Mouse (Mus musculus) embryonic facial prominence, embryonic 13.5 days (tissue): ENCODE measurements at regions not wholly inside any gene's neighbourhood (a gene's known extent, or its start where the extent isn't known, plus 50 kb on each side); places are given as distances from the start of the nearest gene placed in this dataset.

Experiments used
- ATAC-seq: fragments of 200-750 bp; cut with Nextera tagmentation; 2 replicates; pipeline ENCODE4 v1.8.0; 2017; ENCODE audit warnings: low read depth; ENCODE audit not compliant: insufficient number of reproducible peaks, insufficient read depth, low FRiP score, low TSS enrichment
- H3K27ac ChIP-seq: fragments of 300-500 bp; sonication (generic); 2 replicates; pipeline ENCODE4 v1.5.1; 2015; ENCODE audit warnings: moderate library complexity, mild to moderate bottlenecking, inconsistent platforms
- H3K27me3 ChIP-seq: fragments of 300-500 bp; sonication (generic); 2 replicates; pipeline ENCODE4 v1.6.1; 2015; ENCODE audit warnings: mild to moderate bottlenecking, inconsistent platforms
- H3K36me3 ChIP-seq: fragments of 300-500 bp; sonication (generic); 2 replicates; pipeline ENCODE4 v1.6.1; 2015; ENCODE audit warnings: mild to moderate bottlenecking, inconsistent platforms
- H3K4me1 ChIP-seq: fragments of 300-500 bp; sonication (generic); 2 replicates; pipeline ENCODE4 v1.6.1; 2015; ENCODE audit warnings: inconsistent platforms
- H3K4me2 ChIP-seq: fragments of 300-500 bp; sonication (generic); 2 replicates; pipeline ENCODE4 v1.6.1; 2015; ENCODE audit warnings: moderate library complexity, mild to moderate bottlenecking, inconsistent platforms
- H3K4me3 ChIP-seq: fragments of 300-500 bp; sonication (generic); 2 replicates; pipeline ENCODE4 v1.5.1; 2015; ENCODE audit warnings: mild to moderate bottlenecking, inconsistent platforms
- H3K9ac ChIP-seq: fragments of 300-500 bp; sonication (generic); 2 replicates; pipeline ENCODE4 v1.6.1; 2015; ENCODE audit warnings: mild to moderate bottlenecking, inconsistent platforms
- H3K9me3 ChIP-seq: fragments of 300-500 bp; sonication (generic); 2 replicates; pipeline ENCODE4 v1.6.1; 2016; ENCODE audit warnings: inconsistent platforms
- WGBS: fragments of 180-500 bp; shearing (Covaris S2); methylation state at CpG from one replicate; pipeline ENCODE4 v1.1.7; 2015; ENCODE audit warnings: mixed read lengths; 5-methylcytosine and 5-hydroxymethylcytosine counted together

DNA sequence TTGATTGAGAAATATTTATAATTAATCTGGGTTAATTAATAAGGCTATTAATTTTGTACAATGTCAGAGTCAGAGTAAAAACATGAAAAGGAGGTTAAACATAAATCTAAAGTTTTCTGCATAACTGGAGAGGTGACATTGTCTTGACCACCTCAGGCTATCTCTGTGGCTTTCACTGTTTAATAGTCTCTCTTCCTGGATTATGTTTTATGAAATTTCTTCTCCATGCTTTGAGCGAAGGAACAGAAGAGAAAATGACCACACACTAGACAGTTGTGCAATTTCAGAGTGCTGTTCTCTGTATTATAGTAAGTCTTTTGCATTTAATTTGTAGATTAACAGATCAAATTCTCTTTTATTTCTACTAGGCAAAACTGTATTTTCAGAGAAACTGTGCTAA lies 239.3 kb upstream of the C030005K15Rik start:
- H3K4me2 ChIP-seq, result no peak overlapping the region
- H3K9ac ChIP-seq, result no peak overlapping the region
- H3K36me3 ChIP-seq, result no peaks in the 10 kb centered on the region
- H3K9me3 ChIP-seq, result no peaks in the 10 kb centered on the region
- no peaks in the 10 kb centered on the region for H3K4me1 ChIP-seq
- no peak for ATAC-seq
- H3K4me3 ChIP-seq, result no peak overlapping the region
- H3K27ac ChIP-seq, result no peak overlapping the region
- H3K27me3 ChIP-seq, result no peaks in the 10 kb centered on the region
- WGBS, result 81% methylated on average over 1 of the region's 1 CpGs

GRCm38 (mm10) chr10:97966931-97967330 lies 240.4 kb upstream of the C030005K15Rik start:
- ATAC-seq, result no peak
- Histone ChIP-seq H3K4me2 (no peak overlapping the region), H3K27ac (no peak overlapping the region), H3K4me1 (no peaks in the 10 kb centered on the region), H3K9me3 (no peaks in the 10 kb centered on the region), H3K36me3 (no peaks in the 10 kb centered on the region), H3K27me3 (no peaks in the 10 kb centered on the region), H3K4me3 (no peak overlapping the region), H3K9ac (no peak overlapping the region)
- WGBS, result 48% methylated on average over 2 of the region's 2 CpGs

DNA sequence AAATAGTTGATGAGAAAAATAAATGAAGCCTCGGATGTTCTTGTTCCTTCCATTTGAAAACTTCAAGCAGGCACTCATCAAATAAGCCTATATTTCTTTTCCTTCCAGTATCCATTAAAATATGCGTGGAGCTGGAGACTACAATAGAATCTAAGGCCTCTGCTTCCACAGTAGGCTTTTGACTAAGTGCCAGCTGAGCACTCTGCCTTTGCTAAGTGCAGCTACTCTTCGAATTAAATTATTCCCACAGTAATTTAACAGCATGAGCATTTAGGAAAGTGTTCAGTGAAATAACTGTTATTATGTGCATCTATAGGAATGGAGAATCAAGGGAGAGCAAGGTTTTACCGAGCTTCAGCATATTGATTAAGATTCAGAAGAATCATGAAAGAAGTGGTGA lies 280.5 kb upstream of the C030005K15Rik start:
- Histone ChIP-seq H3K4me1 (no peaks in the 10 kb centered on the region), H3K27me3 (no peaks in the 10 kb centered on the region), H3K27ac (no peak overlapping the region), H3K4me2 (no peak overlapping the region), H3K9ac (no peak overlapping the region), H3K9me3 (no peaks in the 10 kb centered on the region), H3K4me3 (no peak overlapping the region), H3K36me3 (no peaks in the 10 kb centered on the region)
- 64% methylated on average over 4 of the region's 4 CpGs for WGBS
- no peak for ATAC-seq

DNA sequence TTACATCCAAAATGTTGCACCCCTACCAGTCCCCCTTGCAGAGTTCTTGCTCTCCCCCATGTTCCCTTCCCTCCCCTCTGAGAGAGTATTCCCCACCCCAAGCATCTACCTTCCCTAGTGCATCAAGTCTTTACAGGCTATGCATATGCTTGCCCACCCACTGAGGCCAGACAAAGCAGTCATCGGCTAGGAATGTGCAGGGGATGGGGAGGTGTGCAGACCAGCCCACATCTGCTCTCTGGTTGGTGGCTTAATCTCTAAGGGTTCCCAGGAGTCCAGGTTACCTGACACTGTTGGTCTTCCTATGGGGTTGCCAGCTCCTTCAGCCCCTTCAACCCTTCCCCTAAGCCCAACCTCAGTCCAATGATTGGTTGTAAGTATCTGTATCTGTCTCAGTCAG lies 281.8 kb upstream of the C030005K15Rik start:
- no peak for ATAC-seq
- Histone ChIP-seq H3K4me3 (no peak overlapping the region), H3K4me1 (no peaks in the 10 kb centered on the region), H3K27me3 (no peaks in the 10 kb centered on the region), H3K27ac (no peak overlapping the region), H3K4me2 (no peak overlapping the region), H3K9ac (no peak overlapping the region), H3K9me3 (no peaks in the 10 kb centered on the region), H3K36me3 (no peaks in the 10 kb centered on the region)
- 22% methylated on average over 1 of the region's 1 CpGs for WGBS

DNA sequence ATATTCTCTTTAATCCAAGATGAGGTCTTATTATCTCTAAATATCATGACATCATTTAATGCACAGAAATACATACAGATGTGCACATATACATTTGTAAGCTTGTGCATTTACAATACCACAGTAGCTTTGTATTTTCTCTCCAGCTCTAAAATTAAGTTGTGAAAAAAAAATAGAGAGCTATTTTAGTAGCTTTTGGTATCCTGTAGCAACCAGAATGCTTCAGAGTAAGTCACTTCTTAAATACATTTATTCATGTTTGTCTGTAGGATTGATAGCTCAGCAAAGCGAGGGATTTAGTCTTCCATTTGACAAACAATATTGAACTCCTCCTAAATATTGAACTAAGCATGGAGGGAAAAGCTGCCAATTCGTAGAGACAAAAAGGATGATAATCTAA lies 286.4 kb upstream of the C030005K15Rik start:
- Histone ChIP-seq H3K27me3 (no peaks in the 10 kb centered on the region), H3K9ac (no peak overlapping the region), H3K9me3 (no peaks in the 10 kb centered on the region), H3K4me2 (no peak overlapping the region), H3K4me3 (no peak overlapping the region), H3K4me1 (no peaks in the 10 kb centered on the region), H3K36me3 (no peaks in the 10 kb centered on the region), H3K27ac (no peak overlapping the region)
- WGBS, result 81% methylated on average over 2 of the region's 2 CpGs
- no peak for ATAC-seq

GRCm38 (mm10) chr10:98014985-98015902 lies 288.7 kb upstream of the C030005K15Rik start:
- no peaks in the 10 kb centered on the region for H3K36me3 ChIP-seq
- WGBS, result 87% methylated on average over 10 of the region's 10 CpGs
- H3K4me3 ChIP-seq, result no peak overlapping the region
- no peak overlapping the region for H3K9ac ChIP-seq
- H3K4me1 ChIP-seq, result no peaks in the 10 kb centered on the region
- H3K27ac ChIP-seq, result no peak overlapping the region
- no peaks in the 10 kb centered on the region for H3K9me3 ChIP-seq
- no peaks in the 10 kb centered on the region for H3K27me3 ChIP-seq
- H3K4me2 ChIP-seq, result no peak overlapping the region
- no peak for ATAC-seq

DNA sequence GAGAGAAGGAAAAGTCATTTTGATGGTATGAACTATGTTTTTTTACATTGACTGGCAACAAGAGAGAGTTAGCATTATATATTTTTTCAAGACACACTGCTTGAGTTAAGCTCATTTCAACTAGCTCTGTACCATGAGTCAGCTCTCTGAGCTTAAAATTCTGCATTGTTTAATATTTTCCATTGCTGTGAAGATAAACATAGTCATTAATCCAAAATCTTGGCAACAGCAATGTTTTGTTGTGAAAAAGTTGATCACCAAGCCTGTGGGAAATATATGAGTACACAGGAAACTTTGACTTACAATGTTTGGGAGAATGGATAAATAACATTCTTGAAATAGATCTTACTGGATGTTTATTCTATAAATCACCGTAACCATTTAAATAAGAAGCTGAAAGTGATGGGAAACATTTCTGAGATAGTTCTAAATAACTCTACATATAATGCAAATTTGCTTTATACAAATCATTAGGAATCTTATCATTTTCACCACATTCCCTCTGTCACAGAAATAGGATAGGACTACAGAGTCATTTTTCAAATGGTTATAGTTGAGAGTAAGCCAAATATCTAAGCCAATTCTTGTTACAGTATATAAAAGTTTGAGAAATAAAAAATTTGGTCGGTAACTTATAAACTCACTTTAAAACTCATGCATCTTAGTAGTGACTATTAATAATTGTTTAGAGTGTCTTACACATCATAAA lies 290.2 kb upstream of the C030005K15Rik start:
- H3K36me3 ChIP-seq, result no peaks in the 10 kb centered on the region
- H3K27ac ChIP-seq, result no peak overlapping the region
- H3K9ac ChIP-seq, result no peak overlapping the region
- no peaks in the 10 kb centered on the region for H3K27me3 ChIP-seq
- H3K4me1 ChIP-seq, result no peaks in the 10 kb centered on the region
- no peak for ATAC-seq
- no peak overlapping the region for H3K4me2 ChIP-seq
- H3K9me3 ChIP-seq, result no peaks in the 10 kb centered on the region
- 89% methylated on average over 2 of the region's 2 CpGs for WGBS
- no peak overlapping the region for H3K4me3 ChIP-seq

DNA sequence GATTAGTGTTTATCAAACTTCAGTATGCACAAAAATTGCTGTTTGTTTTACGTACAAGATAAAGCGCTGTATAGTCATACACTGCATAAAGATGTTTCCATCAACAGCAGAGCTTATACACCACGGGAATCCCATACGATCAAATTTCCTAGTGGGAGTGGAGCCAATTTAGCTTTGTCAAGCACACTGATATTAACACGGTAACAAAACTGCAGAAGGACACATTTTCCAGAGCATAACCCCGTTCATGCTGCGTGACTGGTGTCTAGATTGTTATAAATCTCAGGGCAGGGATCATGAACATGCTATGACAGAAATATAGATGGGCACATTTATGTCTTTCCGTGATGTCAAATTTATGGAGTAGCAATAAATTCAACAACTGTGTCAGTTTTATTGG lies 302.6 kb upstream of the C030005K15Rik start:
- Histone ChIP-seq H3K27ac (no peak overlapping the region), H3K9ac (no peak overlapping the region), H3K27me3 (no peaks in the 10 kb centered on the region), H3K4me2 (no peak overlapping the region), H3K4me1 (no peaks in the 10 kb centered on the region), H3K9me3 (no peaks in the 10 kb centered on the region), H3K4me3 (no peak overlapping the region), H3K36me3 (no peaks in the 10 kb centered on the region)
- 59% methylated on average over 8 of the region's 8 CpGs for WGBS
- ATAC-seq, result no peak

GRCm38 (mm10) chr10:98029621-98030020 lies 303.1 kb upstream of the C030005K15Rik start:
- no peak for ATAC-seq

GRCm38 (mm10) chr10:98032661-98033060 lies 306.1 kb upstream of the C030005K15Rik start:
- no peak overlapping the region for H3K4me2 ChIP-seq
- ATAC-seq, result no peak
- no peaks in the 10 kb centered on the region for H3K4me1 ChIP-seq

More at GRCm38 (mm10) chr10:98029621-98030020, 303.1 kb upstream of the C030005K15Rik start:
- Histone ChIP-seq H3K4me1 (no peaks in the 10 kb centered on the region), H3K9me3 (no peaks in the 10 kb centered on the region), H3K27me3 (no peaks in the 10 kb centered on the region), H3K9ac (no peak overlapping the region), H3K36me3 (no peaks in the 10 kb centered on the region), H3K4me2 (no peak overlapping the region), H3K4me3 (no peak overlapping the region), H3K27ac (no peak overlapping the region)
- 58% methylated on average over 3 of the region's 3 CpGs for WGBS

DNA sequence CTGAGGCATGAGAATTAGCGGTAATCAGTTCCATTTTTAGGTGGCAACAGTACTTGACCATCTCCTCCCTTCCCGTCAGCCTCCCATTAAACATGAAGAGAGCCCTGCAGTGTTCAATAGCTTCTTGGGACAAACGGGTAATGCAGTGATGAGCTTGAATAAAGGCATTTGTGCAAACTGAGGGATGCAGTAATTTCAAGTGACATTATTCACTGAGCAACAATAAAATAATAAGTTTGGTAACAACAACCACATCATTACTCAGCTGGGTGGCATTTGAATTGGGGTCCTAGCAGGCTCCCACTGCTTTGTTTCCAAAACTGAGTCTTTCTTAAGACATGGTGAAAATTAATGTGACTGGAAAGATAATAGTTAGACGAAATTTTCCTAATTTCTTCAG lies 315.2 kb upstream of the C030005K15Rik start:
- WGBS, result 64% methylated on average over 4 of the region's 4 CpGs
- H3K4me1 ChIP-seq, result no peaks in the 10 kb centered on the region
- no peak overlapping the region for H3K4me3 ChIP-seq
- ATAC-seq, result no peak
- no peak overlapping the region for H3K4me2 ChIP-seq
- H3K9ac ChIP-seq, result no peak overlapping the region
- no peaks in the 10 kb centered on the region for H3K36me3 ChIP-seq
- no peaks in the 10 kb centered on the region for H3K27me3 ChIP-seq
- H3K9me3 ChIP-seq, result no peaks in the 10 kb centered on the region
- no peak overlapping the region for H3K27ac ChIP-seq

More at GRCm38 (mm10) chr10:98032661-98033060, 306.1 kb upstream of the C030005K15Rik start:
- Histone ChIP-seq H3K36me3 (no peaks in the 10 kb centered on the region), H3K4me3 (no peak overlapping the region), H3K9me3 (no peaks in the 10 kb centered on the region), H3K9ac (no peak overlapping the region), H3K27ac (no peak overlapping the region), H3K27me3 (no peaks in the 10 kb centered on the region)
- WGBS, result 87% methylated on average over 1 of the region's 1 CpGs

GRCm38 (mm10) chr10:98043873-98044272 lies 317.3 kb upstream of the C030005K15Rik start:
- Histone ChIP-seq H3K27me3 (no peaks in the 10 kb centered on the region), H3K4me1 (no peaks in the 10 kb centered on the region), H3K4me3 (no peak overlapping the region), H3K27ac (no peak overlapping the region), H3K9me3 (no peaks in the 10 kb centered on the region), H3K4me2 (no peak overlapping the region), H3K9ac (no peak overlapping the region), H3K36me3 (no peaks in the 10 kb centered on the region)
- no peak for ATAC-seq
- 65% methylated on average over 2 of the region's 2 CpGs for WGBS
